Mouse (Mus musculus): ENCODE data around the gene Gja4.

Gja4 gene

DNA sequence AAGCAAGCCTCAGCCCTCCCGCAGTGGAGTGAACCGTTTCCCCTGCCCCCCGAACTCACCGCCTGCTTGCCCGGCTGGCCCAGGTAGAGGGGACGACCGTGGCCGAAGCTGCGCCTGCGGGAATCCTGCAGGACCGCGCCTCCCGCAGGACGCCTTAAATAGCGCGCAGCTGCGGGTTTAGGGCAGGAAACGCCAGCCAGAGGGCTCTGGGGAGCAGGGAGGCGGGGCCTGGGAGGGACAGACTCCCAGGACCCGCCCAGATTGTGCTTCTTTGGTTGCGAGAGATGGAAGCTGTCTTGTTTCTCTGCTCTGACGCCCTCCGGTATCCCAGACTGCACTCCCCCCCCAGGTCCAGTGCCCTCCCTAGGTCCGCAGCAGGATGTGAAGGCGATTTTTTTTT is at the start of gene Gja4:
Gene Gja4, minus strand, starts transcription at position 179 of the 400 bp plus-strand sequence.
- DNase-seq (ENCODE audit: inconsistent ontology term): peak; percentile 84

DNA sequence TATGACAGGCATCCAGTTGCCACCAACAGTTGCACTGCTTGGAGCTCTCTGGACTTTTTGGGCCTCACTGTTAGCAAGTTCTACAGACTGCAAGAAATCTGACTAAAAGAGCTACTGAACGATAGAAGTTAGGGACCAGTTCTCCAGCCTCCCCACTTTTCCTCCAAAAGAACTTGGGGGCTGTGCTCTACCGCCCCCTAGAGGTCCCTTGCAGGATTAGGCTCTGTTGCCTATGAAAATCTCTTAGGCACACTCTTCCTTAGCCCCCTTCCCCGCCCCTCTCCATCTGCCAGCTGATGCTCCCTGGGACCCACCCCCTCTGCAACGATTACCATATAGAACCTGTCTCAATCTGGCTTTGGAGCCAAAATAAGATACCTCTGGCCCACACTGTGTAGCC is 49.5 kb upstream of the Gja4 start:
- no peak for DNase-seq (ENCODE audit: inconsistent ontology term)

DNA sequence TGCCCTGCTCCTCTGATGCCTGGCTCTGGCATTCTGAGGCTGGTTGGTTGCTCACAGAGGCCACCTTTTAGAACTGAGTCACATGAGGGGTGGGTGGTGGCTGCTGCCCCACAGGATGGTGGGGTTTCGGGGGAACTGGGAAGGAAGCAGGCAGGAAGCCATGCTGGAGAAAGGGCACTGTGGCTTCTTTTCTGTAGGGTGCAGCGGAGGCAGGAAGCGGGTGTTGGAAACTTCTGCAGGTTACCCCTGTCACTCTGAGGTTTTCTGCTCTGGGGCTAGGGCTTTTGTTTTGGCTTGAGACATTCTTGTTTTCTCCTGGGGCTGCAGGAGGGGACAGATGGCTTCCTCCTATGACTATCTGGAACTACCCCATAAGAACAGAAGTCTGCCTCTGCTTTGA is 48.7 kb upstream of the Gja4 start:
- DNase-seq (ENCODE audit: inconsistent ontology term): no peak

DNA sequence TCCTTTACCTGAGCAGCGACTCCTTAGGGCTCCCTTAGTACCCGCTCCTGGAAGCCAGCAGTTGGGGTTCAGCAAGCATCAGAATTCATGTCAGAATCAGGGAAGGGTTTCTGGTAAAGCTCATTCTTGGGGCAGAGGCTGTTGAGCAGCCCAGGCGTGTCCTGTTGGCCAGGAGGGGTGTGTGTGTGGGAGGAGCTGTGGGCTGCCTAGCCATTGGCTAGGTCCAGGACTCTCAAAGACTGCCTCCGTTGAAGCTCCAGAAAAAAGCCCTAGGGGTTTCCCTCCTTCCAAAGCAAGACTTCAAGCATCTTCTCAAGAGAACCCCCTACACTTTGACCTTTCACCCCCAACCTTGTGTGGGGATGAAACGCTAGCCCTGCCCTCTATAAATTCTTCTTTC is 44.2 kb upstream of the Gja4 start, which contains the start of gene Gjb5:
Gene Gjb5, minus strand, starts transcription at position 164 of the 400 bp plus-strand sequence.
- no peak for DNase-seq (ENCODE audit: inconsistent ontology term)

DNA sequence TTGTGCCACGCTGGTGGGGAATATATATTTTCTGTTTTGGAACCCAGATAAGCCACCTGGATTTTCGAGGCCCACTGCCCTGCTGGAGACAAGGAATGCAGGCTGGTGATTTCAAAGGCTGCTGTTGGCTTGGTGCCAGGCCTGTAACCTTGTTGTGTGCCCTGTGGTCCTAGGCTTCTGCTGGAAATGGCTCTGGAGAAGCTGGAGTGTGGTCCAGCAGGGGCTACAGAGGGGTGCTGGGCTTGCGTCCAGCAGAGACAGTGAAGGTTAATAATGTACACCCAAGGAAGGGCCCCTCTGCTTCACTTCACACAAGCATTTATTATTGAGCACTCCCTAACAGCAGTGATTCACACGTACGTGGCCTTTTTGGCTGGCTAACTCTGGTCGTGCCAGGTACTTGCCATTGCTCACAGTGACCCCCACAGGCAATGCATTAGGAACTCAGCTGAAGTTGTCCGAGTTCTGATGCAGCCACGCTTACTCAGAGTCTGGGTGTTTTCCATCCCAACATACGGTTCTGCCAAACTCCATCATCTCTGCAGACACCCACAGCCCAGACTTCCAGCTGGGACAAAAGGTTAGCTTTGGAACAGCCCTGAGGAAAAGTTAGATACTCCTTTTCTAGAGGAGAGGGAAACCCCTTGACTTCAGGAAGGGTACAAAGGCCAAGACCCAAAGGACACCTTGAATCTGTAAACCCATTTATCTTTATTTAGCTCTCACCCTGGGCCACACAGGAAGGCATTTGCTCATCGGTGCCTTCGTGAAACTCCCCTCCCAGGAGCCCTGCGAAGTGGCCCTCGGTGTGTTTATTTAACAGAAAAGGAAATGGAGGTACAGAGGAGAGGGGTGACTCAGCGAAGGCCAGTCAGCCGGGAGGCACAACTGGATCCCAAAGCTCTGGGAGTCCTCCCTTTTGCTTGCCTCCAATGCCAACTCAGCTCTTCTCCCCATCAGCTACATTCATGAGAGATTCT is 41.0 kb upstream of the Gja4 start:
- peak; percentile 75 for DNase-seq (ENCODE audit: inconsistent ontology term)

DNA sequence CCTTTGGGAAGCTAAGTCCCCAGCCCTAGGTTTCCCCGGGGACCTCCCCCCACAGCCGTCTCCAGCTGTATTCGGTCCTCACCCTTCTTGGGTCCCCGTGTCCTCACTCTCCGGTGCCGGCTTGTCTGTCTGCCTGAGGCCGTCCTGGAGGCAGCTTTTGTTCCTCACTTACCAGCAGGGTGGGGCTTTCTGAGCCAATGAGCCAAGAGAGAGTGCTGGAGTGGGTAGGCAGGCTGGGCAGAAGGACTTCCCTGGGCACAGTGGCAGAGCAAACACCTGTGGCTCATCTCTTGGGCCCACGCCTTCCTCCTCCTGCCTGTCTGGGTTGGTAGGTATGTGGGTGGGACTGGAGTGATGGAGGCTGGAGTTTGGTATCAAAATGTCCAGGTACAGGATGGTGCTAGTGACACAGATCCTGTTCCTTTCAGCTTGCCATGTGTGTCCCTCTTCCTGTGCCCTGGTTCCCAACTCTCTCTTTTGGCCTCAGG is 40.2 kb upstream of the Gja4 start, which contains the start of gene Gjb4:
Gene Gjb4, minus strand, starts transcription at position 131 of the 488 bp plus-strand sequence.
- peak; percentile 41 for DNase-seq (ENCODE audit: inconsistent ontology term)

DNA sequence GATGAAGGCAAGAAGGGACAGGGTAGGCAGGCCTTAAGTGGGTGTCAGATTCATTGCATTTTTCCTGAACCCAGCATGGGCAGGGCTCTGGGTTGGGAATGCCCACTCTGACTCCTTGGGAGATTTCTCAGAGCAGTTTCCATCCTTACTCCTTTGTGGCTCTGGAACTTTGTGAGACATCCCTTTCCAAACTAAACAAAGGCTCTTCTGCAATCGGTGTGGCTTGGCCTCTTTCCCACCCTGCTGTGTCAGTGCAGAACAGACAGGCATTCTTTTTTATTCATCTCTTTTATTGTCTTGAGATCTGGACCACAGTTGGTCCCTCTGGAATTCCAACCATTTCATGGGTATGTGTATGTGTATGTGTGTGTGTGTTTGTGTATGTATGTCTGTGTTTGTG is 38.8 kb upstream of the Gja4 start:
- DNase-seq (ENCODE audit: inconsistent ontology term): peak; percentile 93

DNA sequence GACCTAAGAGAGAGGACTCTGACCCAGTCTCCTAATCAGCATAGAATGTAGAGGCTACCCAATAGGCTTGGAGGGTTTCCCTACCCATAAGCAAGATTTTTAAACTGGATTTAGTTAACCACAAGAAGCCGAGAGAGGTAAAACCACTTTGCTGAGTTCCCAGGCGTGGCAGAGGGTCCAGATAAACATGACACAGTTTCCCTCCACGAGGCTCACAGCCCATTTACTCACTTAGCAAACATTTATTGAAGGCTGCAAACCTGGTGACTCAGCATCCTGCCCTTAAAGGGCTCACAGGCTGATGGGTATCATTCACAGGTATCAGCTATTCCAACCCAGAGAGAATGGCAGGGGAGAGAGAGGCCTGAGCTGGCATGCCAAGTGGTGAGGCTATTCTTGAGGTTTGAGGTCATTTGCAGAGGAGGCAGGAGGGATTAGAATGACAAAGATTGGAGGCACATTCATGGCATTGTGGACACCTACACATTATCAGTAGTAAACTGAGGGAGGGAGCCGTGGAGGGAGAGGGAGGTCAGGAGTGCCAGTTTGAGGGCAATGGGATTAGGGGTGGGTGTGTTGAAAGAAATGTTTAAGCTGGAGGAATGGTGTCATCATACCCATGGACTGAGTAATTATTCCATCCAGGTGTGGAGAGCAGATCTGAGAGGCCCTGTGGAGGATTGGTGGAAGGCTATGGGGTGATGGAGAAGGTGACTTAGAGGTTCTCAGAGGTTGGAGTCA is 35.9 kb upstream of the Gja4 start:
- DNase-seq (ENCODE audit: inconsistent ontology term): peak; percentile 40

DNA sequence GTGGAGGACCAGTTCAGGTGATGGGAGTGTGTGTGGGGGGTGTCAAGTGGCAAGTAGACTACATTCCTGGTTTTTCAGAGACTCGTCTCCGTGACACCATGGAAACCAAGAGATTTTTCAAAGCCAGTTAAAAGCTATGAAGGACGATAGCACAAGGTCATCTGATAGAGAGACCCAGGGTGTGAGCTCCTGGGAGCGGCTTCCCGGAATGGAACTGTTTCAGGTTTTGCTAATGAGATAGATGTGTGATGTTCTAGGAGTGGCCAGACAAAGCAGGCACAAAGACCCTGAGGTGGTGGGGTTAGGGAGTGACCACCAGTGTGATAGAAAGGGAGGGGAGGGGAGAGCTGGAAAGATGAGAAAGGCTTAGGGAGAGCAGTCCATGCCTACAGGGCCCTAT is 31.2 kb upstream of the Gja4 start:
- DNase-seq (ENCODE audit: inconsistent ontology term): no peak

DNA sequence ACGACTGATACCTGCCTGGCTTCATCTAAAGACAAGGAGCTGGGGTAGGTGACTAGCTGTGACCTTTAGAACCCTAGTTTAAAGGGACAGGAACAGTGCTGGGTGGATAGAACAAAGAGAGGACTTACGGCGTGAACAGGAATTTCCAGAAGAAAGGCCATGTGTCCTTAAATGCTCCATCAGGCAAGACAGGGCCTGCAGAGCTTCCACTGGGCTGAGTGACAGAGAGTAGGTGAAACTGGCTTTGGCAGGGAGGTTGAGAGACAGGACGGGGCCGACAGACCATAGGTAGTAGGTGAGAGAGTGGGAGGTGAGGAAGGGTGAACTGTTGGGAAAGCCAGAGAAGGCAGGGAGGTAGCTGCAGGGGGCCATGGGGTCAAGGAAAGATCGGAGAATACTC is 27.5 kb upstream of the Gja4 start:
- DNase-seq (ENCODE audit: inconsistent ontology term): no peak

DNA sequence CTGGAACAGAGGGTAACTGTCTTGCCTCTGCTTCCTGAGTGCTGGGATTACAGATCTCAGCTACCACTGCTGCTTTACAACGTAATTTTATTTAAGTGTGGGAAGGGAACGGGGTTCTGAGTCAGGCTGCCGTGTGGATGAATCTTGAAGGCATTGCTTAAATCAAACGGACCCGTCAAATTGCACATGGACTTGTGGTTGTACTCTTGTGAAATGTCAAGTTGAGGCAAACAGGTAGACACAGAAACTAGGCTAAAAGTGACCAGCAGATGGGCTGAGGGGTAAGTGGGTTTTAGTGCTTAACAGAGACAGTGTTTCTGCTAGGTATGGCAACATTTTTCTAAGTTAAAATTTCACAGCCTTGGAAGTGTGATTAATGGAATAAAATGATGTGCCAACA is 23.8 kb upstream of the Gja4 start:
- DNase-seq (ENCODE audit: inconsistent ontology term): no peak

DNA sequence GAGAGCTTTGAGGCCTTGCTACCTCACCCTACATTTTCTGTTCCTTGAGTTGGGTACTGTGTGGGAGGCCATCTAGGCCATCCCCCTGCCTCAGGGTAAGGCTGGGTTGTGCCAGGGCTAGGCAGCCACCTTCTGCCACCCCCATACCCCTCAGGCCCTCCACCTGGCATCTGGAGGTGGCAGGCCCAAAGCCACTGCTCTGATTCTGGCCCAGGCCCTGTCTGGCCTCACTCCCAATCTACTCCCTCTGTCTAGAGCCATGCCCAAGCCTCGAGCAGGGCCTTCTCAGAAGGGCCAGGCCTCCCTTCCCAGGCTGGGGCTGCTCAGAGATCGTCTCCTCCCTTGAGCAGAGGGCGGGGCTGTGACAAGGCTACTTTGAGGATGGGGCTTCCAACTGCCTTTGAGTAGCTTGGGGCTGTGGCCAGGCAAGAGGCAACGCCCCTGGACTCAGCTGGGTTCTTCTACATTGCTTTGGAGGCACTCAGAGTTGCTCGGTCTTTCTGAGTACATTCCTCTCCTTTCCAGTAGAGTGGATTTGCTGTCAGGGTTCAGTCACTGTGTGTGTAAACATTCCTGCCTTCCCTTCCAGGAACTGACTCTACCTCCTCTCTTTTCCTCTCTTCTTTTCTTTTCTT is 21.1 kb upstream of the Gja4 start:
- no peak for DNase-seq (ENCODE audit: inconsistent ontology term)

DNA sequence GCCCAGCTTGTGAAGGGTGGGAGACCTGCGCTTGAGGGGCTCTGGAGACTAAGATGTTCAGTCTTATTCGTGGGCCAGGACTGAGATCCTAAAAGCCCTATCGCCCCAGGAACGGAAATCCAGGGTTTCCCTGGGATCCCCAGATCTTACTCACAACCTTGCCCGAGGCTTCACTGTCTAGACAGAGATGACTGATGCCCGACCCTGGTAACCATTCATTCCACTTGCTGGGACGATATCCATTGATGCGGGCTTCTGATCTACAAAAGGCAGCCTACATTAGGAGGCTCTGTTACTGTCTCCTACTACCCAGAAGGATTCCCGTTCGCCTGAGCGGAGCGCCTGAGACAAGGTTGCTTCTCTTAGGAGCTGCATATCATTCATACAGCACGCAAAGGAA is 17.3 kb upstream of the Gja4 start:
- DNase-seq (ENCODE audit: inconsistent ontology term): peak; percentile 69

DNA sequence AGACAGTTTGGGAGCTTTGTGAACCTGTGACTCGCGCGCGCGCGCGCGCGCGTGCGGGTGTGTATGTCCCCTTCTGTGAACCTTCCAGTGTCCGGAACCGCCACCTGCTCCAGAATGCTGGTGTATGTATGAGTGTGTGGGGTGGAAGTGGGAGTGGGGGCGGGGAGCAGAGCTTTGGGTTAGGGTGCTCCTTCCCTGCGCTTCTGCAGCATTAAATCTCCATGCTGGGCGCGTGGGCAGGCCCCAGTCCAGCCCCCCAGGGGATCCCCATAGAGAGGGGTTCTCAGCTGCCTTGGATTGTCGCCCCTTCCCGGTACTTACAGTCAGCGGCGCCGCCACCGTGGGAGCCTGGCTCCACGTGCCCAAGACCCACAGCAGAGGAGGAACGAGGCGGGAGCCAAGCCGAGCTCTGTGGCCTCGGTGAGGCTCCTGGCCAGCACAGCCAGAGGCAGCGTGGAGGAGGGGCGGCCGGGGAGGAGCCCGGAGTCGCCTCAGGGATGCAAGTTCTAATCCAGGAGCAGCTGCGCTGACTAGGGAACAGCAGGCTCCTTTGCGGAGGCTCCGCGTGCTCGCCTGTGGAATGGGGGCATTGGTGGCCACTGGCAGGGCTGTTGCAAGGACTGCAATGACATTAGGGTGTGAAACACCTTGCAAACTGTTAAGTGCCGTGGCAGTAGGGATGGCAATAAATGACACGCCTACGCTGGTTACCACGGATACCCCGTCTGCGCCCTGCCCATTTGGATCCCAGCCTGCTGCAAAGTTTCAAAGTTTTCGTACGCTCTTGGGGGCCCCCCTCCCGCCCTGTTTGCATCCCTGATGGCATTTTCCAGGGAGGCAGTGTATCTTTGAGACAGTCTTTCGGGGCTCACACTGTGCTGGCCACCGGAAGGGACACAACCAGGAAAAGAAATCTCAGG is 16.6 kb upstream of the Gja4 start, which contains the start of gene Gjb3:
Gene Gjb3, minus strand, starts transcription at position 664 of the 920 bp plus-strand sequence.
- peak; percentile 48 for DNase-seq (ENCODE audit: inconsistent ontology term)

DNA sequence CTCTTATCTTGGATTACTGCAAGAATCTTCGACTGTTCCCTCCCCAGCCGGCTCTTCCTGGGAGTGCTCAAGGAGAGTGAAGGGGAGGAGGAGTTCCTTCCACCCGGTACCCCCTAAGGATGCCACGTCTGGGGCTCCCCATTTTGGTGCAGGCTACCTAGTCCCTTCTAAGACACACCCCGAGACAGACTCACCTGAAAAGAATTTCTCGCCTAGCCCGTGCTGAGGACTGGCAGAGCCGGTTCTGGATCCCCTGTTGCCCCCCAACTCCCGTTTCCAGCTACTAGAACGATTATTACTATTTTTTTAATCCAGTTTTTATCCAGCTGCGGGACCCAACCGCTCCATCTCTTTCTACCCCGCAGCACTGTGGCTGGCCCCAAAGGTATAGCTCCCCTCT is 15.9 kb upstream of the Gja4 start:
- DNase-seq (ENCODE audit: inconsistent ontology term): no peak

DNA sequence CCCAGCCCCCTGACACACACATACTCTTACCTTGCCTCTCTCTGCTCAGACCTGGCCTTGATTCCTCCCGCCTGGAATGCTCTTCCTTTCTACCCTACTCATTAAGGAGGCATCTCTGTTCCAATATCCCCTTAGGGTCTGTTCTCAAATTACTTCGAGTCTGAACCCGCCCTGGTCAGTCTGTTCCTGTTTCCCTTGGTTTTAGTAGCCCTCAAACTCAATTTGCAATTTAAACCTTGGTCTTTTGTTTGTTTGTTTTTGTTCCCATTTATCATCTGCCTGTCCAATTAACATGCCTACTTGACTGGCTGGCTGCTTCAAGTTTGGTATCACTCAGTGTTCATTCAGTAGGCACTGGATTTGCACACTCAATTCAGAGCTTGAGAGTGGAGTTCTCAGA is 15.2 kb upstream of the Gja4 start:
- DNase-seq (ENCODE audit: inconsistent ontology term): peak; percentile 52

DNA sequence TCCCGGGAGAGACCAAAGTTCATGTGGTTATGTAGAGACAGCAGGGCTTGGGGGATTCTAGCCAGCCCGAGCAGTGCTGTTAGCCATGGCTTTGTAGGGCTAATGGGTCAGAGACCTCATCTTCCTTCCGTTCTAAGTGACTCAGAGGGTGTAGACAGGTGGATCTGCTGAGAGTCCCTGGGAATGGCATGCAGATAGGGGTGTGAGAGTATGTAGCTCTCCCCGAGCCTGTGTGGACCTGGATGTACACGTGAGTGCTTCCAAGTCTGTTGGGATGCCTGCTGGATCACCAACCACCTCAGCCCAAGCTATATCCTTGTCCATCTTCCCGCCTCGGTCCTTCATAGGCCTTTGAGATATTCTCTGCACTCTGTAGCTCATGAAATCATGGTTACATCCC is 14.5 kb upstream of the Gja4 start:
- DNase-seq (ENCODE audit: inconsistent ontology term): no peak

DNA sequence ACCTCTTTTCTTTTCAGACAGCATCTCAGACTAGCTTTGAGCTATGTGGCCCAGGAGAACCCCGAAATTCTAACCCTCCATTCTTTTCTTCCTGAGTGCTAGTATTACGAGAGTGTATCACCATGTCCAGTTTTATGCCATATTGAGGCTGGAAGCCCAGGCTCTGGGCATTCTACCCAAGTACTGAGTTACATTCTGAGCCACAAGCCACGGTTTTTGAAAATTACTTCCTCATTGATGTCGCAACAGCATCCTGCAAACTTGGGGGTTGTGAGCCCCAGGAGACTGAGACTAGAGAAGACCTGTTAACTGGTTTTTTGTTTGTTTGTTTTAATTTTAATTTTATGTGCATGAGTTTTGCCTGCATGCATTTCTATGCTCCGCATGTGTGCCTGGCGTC is 13.9 kb upstream of the Gja4 start:
- no peak for DNase-seq (ENCODE audit: inconsistent ontology term)

DNA sequence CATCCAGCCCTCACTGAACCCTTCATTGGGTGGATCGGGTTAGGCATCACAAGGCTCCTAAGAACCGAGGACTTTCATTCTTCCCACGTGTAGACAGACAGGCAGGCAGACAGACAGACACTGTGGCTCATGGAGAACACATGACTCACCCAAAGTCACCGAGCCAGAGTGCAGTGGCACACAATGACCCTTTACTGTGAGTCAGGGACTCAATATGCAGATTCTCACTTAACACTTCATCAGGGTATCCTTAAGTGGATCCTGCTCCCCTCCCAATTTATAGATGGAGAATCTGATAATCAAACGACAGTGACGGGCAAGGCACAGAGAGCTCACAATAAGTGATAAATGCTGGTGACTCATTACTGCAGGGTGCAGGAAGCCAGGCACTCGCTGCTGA is 13.4 kb upstream of the Gja4 start:
- DNase-seq (ENCODE audit: inconsistent ontology term): peak; percentile 64

DNA sequence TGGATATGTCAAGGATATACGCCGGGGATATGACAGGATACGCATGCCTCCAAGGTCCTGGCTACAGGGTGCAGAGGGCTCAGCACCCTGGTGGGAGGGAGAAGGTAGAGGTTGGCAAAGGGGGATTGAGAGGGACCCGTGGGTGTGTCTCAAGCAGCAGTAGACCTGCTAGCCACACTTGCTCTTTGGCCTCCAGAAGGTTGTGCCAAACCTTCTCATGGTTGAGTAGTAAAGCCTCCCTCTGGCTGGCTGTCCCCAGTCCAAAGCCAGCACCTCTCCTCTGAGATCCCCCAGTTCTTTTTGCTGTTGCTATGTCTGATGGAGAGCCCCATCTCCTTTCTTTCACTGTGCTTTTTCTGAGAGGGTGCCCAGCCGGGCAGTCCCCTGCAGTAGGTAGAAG is 11.4 kb upstream of the Gja4 start:
- no peak for DNase-seq (ENCODE audit: inconsistent ontology term)

DNA sequence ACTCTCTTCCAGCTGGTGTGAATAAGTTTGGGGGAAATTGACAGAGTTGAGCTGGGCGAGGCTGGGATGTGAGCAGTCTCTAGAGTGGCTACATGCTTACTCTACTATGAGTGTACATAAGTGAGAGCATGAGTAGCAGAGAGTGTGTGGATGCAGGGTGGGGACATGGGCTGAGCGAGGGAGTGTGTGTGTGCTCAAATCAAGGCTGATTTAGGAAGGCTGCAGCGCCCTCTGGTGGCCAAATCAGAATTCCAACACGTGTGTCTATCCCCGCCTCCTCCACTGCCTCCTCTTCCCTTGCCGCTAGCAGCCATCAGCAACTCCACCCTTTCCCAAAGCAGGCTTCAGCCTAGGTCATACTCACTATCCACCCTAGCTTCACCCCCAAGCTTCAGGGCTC is 10.9 kb upstream of the Gja4 start:
- DNase-seq (ENCODE audit: inconsistent ontology term): peak; percentile 61
